Mouse (Mus musculus): ENCODE data around the gene Snrpc. TPM values are rescaled to one million over a fixed set of nuclear protein-coding genes. Genes with fewer than 3 reads are reported as not detected.
"Not testable (repeated sequence)": the region's sequence is repeated elsewhere in the genome, so short reads cannot be mapped to it uniquely, and the experiment has no call there.

Gene Snrpc
- 173 and 198 TPM in 2 replicates for polyA plus RNA-seq (2012; rRNA removed)

DNA sequence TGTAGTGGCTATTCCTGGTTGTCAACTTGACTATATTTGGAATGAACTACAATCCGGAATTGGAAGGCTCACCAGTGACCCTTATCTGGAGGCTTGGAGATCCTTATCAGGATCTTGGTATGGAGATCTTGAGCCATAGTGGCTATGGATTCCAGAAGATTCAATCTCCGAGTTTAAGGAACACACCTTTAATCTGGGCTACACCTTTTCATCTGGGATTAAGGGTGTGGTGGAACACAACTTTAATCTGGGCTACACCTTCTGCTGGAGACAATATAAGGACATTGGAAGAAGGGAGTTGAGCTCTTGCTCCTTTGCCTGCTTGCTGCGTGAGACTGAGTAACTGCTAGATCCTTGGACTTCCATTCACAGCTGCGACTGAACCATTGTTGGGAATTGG, at the start of gene Snrpc:
TSS of gene Snrpc (plus strand) at position 301 of the 400 bp plus-strand sequence.
- H3K27ac ChIP-seq (ENCODE audit: control insufficient read depth, insufficient read depth, low read depth, low read length); H3K4me1 ChIP-seq (ENCODE audit: control insufficient read depth, insufficient read depth, low read length); H3K4me3 ChIP-seq (ENCODE audit: control insufficient read depth, low read depth, low read length); H3K27me3 ChIP-seq (ENCODE audit: control insufficient read depth, insufficient read depth, low read length); H3K36me3 ChIP-seq (ENCODE audit: control insufficient read depth, insufficient read depth, low read length): not testable (repeated sequence)

GRCm38 (mm10) chr17:27788456-27789172, 49.3 kb upstream of the Snrpc start:
- TF ChIP-seq CTCF (IDR thresholded peaks at IDR 0.05; ENCODE audit: control insufficient read depth, insufficient read depth, insufficient replicate concordance, low read depth, low read length) (no peak), POLR2A (IDR thresholded peaks at IDR 0.05; ENCODE audit: control insufficient read depth, low read depth, low read length) (no peak)
- H3K4me3 ChIP-seq (ENCODE audit: control insufficient read depth, low read depth, low read length) = no peak overlapping the region
- no peaks in the 10 kb centered on the region for H3K27me3 ChIP-seq (ENCODE audit: control insufficient read depth, insufficient read depth, low read length)
- H3K4me1 ChIP-seq (ENCODE audit: control insufficient read depth, insufficient read depth, low read length) = peaks cover 3% of the 10 kb centered on the region; the same call in 1 of the 2 replicates
- no peaks in the 10 kb centered on the region for H3K36me3 ChIP-seq (ENCODE audit: control insufficient read depth, insufficient read depth, low read length)
- H3K27ac ChIP-seq (ENCODE audit: control insufficient read depth, insufficient read depth, low read depth, low read length) = no peak overlapping the region

- no peaks in the 10 kb centered on the region for H3K36me3 ChIP-seq (ENCODE audit: control insufficient read depth, insufficient read depth, low read length)
- no peaks in the 10 kb centered on the region for H3K27me3 ChIP-seq (ENCODE audit: control insufficient read depth, insufficient read depth, low read length)
- TF ChIP-seq CTCF (IDR thresholded peaks at IDR 0.05; ENCODE audit: control insufficient read depth, insufficient read depth, insufficient replicate concordance, low read depth, low read length) = no peak
- no peak for TF ChIP-seq POLR2A (IDR thresholded peaks at IDR 0.05; ENCODE audit: control insufficient read depth, low read depth, low read length)
- no peak overlapping the region for H3K4me3 ChIP-seq (ENCODE audit: control insufficient read depth, low read depth, low read length)
- H3K27ac ChIP-seq (ENCODE audit: control insufficient read depth, insufficient read depth, low read depth, low read length) = no peak overlapping the region
- H3K4me1 ChIP-seq (ENCODE audit: control insufficient read depth, insufficient read depth, low read length) = peaks cover 3% of the 10 kb centered on the region; the same call in 1 of the 2 replicates
Observed at GRCm38 (mm10) chr17:27790015-27790414, 47.9 kb upstream of the Snrpc start.

DNA sequence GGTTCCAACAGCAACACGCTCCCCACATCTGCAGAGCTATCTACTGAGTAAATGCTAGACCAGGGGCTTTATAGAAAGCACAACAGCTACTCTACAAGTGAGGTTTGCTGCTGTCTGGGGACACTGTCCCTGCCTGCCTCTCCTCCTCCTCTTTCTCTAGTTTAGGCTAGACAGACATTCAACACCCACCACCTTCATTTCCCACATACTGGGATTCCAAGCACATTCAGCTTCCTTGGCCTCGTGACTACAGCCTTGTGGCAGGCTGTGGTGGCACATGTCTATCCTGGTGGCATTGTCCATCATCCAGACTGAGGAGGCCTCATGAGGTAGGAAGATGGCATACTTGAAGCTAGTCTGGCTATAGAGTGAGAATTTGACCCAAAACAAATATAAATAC, 47.0 kb upstream of the Snrpc start:
- TF ChIP-seq POLR2A (IDR thresholded peaks at IDR 0.05; ENCODE audit: control insufficient read depth, low read depth, low read length) = no peak
- TF ChIP-seq CTCF (IDR thresholded peaks at IDR 0.05; ENCODE audit: control insufficient read depth, insufficient read depth, insufficient replicate concordance, low read depth, low read length) = no peak

DNA sequence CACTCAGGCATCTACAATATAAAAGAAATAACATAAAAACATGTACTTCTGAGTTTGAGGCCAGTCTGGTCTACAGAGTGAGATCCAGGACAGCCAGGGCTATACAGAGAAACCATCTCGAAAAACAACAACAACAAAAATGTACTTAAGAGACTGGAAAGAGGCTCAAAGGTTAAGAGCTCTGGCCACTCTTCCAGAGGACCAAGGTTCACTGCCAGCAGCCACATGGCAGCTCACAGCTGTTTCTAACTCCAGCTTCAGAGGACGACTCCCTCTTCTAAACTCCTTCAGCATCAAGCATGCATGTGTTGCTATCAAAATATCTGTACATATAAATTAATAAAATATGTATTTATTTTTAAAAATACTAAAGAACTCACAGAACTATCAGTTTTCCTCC, 46.4 kb upstream of the Snrpc start:
- TF ChIP-seq CTCF (IDR thresholded peaks at IDR 0.05; ENCODE audit: control insufficient read depth, insufficient read depth, insufficient replicate concordance, low read depth, low read length) (no peak), POLR2A (IDR thresholded peaks at IDR 0.05; ENCODE audit: control insufficient read depth, low read depth, low read length) (no peak)
- H3K36me3 ChIP-seq (ENCODE audit: control insufficient read depth, insufficient read depth, low read length) = no peaks in the 10 kb centered on the region
- no peaks in the 10 kb centered on the region for H3K27me3 ChIP-seq (ENCODE audit: control insufficient read depth, insufficient read depth, low read length)
- no peak overlapping the region for H3K27ac ChIP-seq (ENCODE audit: control insufficient read depth, insufficient read depth, low read depth, low read length)
- peaks cover 3% of the 10 kb centered on the region; the same call in 1 of the 2 replicates for H3K4me1 ChIP-seq (ENCODE audit: control insufficient read depth, insufficient read depth, low read length)
- H3K4me3 ChIP-seq (ENCODE audit: control insufficient read depth, low read depth, low read length) = no peak overlapping the region

More for the DNA sequence above, 47.0 kb upstream of the Snrpc start:
- no peaks in the 10 kb centered on the region for H3K36me3 ChIP-seq (ENCODE audit: control insufficient read depth, insufficient read depth, low read length)
- H3K27me3 ChIP-seq (ENCODE audit: control insufficient read depth, insufficient read depth, low read length) = no peaks in the 10 kb centered on the region
- H3K4me1 ChIP-seq (ENCODE audit: control insufficient read depth, insufficient read depth, low read length) = peaks cover 3% of the 10 kb centered on the region; the same call in 1 of the 2 replicates
- H3K4me3 ChIP-seq (ENCODE audit: control insufficient read depth, low read depth, low read length) = no peak overlapping the region
- no peak overlapping the region for H3K27ac ChIP-seq (ENCODE audit: control insufficient read depth, insufficient read depth, low read depth, low read length)

DNA sequence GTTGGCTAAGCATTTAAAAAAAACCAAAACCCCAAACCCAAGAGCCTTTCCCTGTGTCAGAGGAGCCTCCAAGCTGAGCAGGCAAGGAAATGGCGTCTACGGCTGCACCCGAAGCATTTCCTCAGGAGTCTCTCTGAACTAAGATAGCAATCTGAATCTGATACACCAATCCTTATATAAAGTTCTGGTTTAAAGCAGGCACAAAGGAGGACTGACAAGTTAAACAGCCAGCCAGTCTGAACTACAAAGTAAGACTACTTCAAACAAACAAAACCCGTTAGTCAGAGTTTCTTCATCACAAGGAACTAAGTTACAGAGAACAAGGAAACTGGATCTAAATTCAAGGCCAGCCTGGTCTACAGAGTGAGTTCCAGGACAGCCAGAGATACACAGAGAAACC, 45.4 kb upstream of the Snrpc start:
- Histone ChIP-seq H3K36me3 (ENCODE audit: control insufficient read depth, insufficient read depth, low read length) (no peaks in the 10 kb centered on the region), H3K27ac (ENCODE audit: control insufficient read depth, insufficient read depth, low read depth, low read length) (no peak overlapping the region), H3K27me3 (ENCODE audit: control insufficient read depth, insufficient read depth, low read length) (no peaks in the 10 kb centered on the region), H3K4me3 (ENCODE audit: control insufficient read depth, low read depth, low read length) (no peak overlapping the region), H3K4me1 (ENCODE audit: control insufficient read depth, insufficient read depth, low read length) (peaks cover 3% of the 10 kb centered on the region; the same call in 1 of the 2 replicates)
- TF ChIP-seq POLR2A (IDR thresholded peaks at IDR 0.05; ENCODE audit: control insufficient read depth, low read depth, low read length) (no peak), CTCF (IDR thresholded peaks at IDR 0.05; ENCODE audit: control insufficient read depth, insufficient read depth, insufficient replicate concordance, low read depth, low read length) (no peak)

- Histone ChIP-seq H3K36me3 (ENCODE audit: control insufficient read depth, insufficient read depth, low read length) (no peaks in the 10 kb centered on the region), H3K4me3 (ENCODE audit: control insufficient read depth, low read depth, low read length) (no peak overlapping the region), H3K27me3 (ENCODE audit: control insufficient read depth, insufficient read depth, low read length) (no peaks in the 10 kb centered on the region), H3K4me1 (ENCODE audit: control insufficient read depth, insufficient read depth, low read length) (peaks cover 3% of the 10 kb centered on the region; the same call in 1 of the 2 replicates), H3K27ac (ENCODE audit: control insufficient read depth, insufficient read depth, low read depth, low read length) (no peak overlapping the region)
- TF ChIP-seq CTCF (IDR thresholded peaks at IDR 0.05; ENCODE audit: control insufficient read depth, insufficient read depth, insufficient replicate concordance, low read depth, low read length) = no peak
Observed at GRCm38 (mm10) chr17:27793144-27793543, 44.8 kb upstream of the Snrpc start.

All from testis, adult 2 months (tissue).